Mouse (Mus musculus) cerebellum, adult 2 months (tissue): ENCODE data around the gene Txndc9. TPM values are rescaled to one million over a fixed set of nuclear protein-coding genes. Genes with fewer than 3 reads are reported as not detected.

Experiments used
- DNase-seq, 2 experiments: peaks; one replicate each; pipeline ENCODE4 v3.0.0; 2021
- H3K27ac ChIP-seq: fragments of 200-500 bp; 2 replicates; pipeline ENCODE4 v1.5.1; 2012; ENCODE audit warnings: low read length, control low read depth, inconsistent platforms; ENCODE audit not compliant: insufficient read depth
- H3K27me3 ChIP-seq: fragments of 200-500 bp; 2 replicates; pipeline ENCODE4 v1.6.1; 2012; ENCODE audit warnings: inconsistent platforms, mild to moderate bottlenecking, low read length, moderate library complexity; ENCODE audit not compliant: control insufficient read depth, insufficient read depth
- H3K4me1 ChIP-seq: fragments of 200-500 bp; 2 replicates; pipeline ENCODE4 v1.6.1; 2011; ENCODE audit warnings: low read length; ENCODE audit not compliant: control insufficient read depth, insufficient read depth
- H3K4me3 ChIP-seq: fragments of 200-500 bp; replicated peaks from 2 replicates; pipeline ENCODE3; 2011; ENCODE audit warnings: mild to moderate bottlenecking, low read depth, low read length, control low read depth; ENCODE audit not compliant: insufficient read depth
- CTCF ChIP-seq: fragments of 200-500 bp; IDR thresholded peaks from 2 replicates; pipeline ENCODE4 v1.5.1; 2011; ENCODE audit warnings: low read depth, mild to moderate bottlenecking, control low read depth, low read length, moderate library complexity, borderline replicate concordance; ENCODE audit not compliant: insufficient read depth
- POLR2A ChIP-seq: fragments of 200-500 bp; IDR thresholded peaks from 2 replicates; pipeline ENCODE4 v1.6.1; 2011; ENCODE audit warnings: low read length, control low read depth, borderline replicate concordance; ENCODE audit not compliant: insufficient read depth
- WGBS: fragments of 180-500 bp; shearing (Covaris S2); methylation state at CpG from one replicate; pipeline ENCODE4 v1.1.7; 2018; 5-methylcytosine and 5-hydroxymethylcytosine counted together
- polyA plus RNA-seq: library from polyadenylated mRNA; depleted of rRNA; stranded (reverse); fragments of >200 nt; gene quantifications from 2 replicates; pipeline ENCODE4 v1.2.3, GENCODE M21; 2012; rRNA removed

Gene Txndc9
- polyA plus RNA-seq, 1 experiment, result 44.9 TPM

GRCm38 (mm10) chr1:37958516-37958915, 39.2 kb downstream of the Txndc9 start:
- no peak for DNase-seq
- H3K27me3 ChIP-seq, result no peaks in the 10 kb centered on the region
- TF ChIP-seq CTCF (no peak), POLR2A (no peak)
- H3K4me1 ChIP-seq, result no peaks in the 10 kb centered on the region
- 75% methylated on average over 2 of the region's 2 CpGs for whole genome bisulfite sequencing
- H3K4me3 ChIP-seq, result no peak overlapping the region
- no peak overlapping the region for H3K27ac ChIP-seq

GRCm38 (mm10) chr1:37957659-37958058, 40.0 kb downstream of the Txndc9 start, which contains the start of gene Lyg1:
Gene Lyg1, minus strand, starts transcription at chr1:37957759.
- WGBS, result 81% methylated on average over 5 of the region's 5 CpGs

GRCm38 (mm10) chr1:37956690-37957431, 40.8 kb downstream of the Txndc9 start:
- Histone ChIP-seq H3K27ac (no peak overlapping the region), H3K4me3 (no peak overlapping the region), H3K27me3 (no peaks in the 10 kb centered on the region), H3K4me1 (no peaks in the 10 kb centered on the region)
- TF ChIP-seq POLR2A (no peak), CTCF (no peak)
- 6% methylated on average over 3 of the region's 3 CpGs for WGBS
- DNase-seq, result no peak

More at GRCm38 (mm10) chr1:37957659-37958058, 40.0 kb downstream of the Txndc9 start, which contains the start of gene Lyg1:
- Histone ChIP-seq H3K27me3 (no peaks in the 10 kb centered on the region), H3K4me1 (no peaks in the 10 kb centered on the region), H3K27ac (no peak within 1 kb of the TSS), H3K4me3 (no peak within 1 kb of the TSS)
- no peak for DNase-seq
- no peak for TF ChIP-seq POLR2A
- no peak for TF ChIP-seq CTCF

GRCm38 (mm10) chr1:37955251-37955650, 42.4 kb downstream of the Txndc9 start:
- no peaks in the 10 kb centered on the region for H3K4me1 ChIP-seq
- no peak for DNase-seq
- no peak overlapping the region for H3K27ac ChIP-seq
- H3K27me3 ChIP-seq, result no peaks in the 10 kb centered on the region
- TF ChIP-seq POLR2A (no peak), CTCF (no peak)
- WGBS, result 74% methylated on average over 2 of the region's 2 CpGs
- H3K4me3 ChIP-seq, result no peak overlapping the region

GRCm38 (mm10) chr1:37954786-37955185, 42.9 kb downstream of the Txndc9 start:
- Histone ChIP-seq H3K4me3 (no peak overlapping the region), H3K27ac (no peak overlapping the region), H3K4me1 (no peaks in the 10 kb centered on the region), H3K27me3 (no peaks in the 10 kb centered on the region)
- TF ChIP-seq POLR2A (no peak), CTCF (no peak)
- WGBS, result 82% methylated on average over 7 of the region's 7 CpGs
- DNase-seq, result no peak

GRCm38 (mm10) chr1:37948906-37949305, 48.8 kb downstream of the Txndc9 start:
- WGBS, result 83% methylated on average over 2 of the region's 2 CpGs
- no peak for DNase-seq
- TF ChIP-seq POLR2A (no peak), CTCF (no peak)
- Histone ChIP-seq H3K27me3 (no peaks in the 10 kb centered on the region), H3K4me3 (no peak overlapping the region), H3K27ac (no peak overlapping the region), H3K4me1 (no peaks in the 10 kb centered on the region)

Other genes starting within 250 kb of the Txndc9 start
- gene Tsga10, start 131.5 kb downstream of the Txndc9 start, polyA plus RNA-seq, result 7.3 and 7.5 TPM in 2 replicates
- gene Lipt1, start 126.2 kb downstream of the Txndc9 start, polyA plus RNA-seq, result 5.8 and 5.9 TPM in 2 replicates
- 14.8 and 17.8 TPM in 2 replicates for gene Mitd1, start 107.5 kb downstream of the Txndc9 start, polyA plus RNA-seq
- gene Mrpl30, start 107.4 kb downstream of the Txndc9 start, polyA plus RNA-seq, result 123 and 132 TPM in 2 replicates
- gene Lyg2, start 81.4 kb downstream of the Txndc9 start, polyA plus RNA-seq, result 0.05 and 0.13 TPM in 2 replicates
- not detected in 2 replicates for gene Lyg1, start 40.1 kb downstream of the Txndc9 start, polyA plus RNA-seq
- 22.5 and 23.1 TPM in 2 replicates for gene Eif5b, start 117 bp upstream of the Txndc9 start, polyA plus RNA-seq
- gene Rev1, start 131.9 kb upstream of the Txndc9 start, polyA plus RNA-seq, result 41.6 and 45.5 TPM in 2 replicates